Mouse (Mus musculus) natural killer cell, adult 2 months (primary cell): ENCODE measurements around the gene Cxcr1.
"Not testable (repeated sequence)": the region's sequence is repeated elsewhere in the genome, so short reads cannot be mapped to it uniquely, and the experiment has no call there.

ENCODE experiments used
- DNase-seq, 2 experiments: peaks; one replicate each; pipeline ENCODE4 v3.0.0; 2022; ENCODE audit warnings: low spot score in 2 of 2

The Cxcr1 gene

DNA sequence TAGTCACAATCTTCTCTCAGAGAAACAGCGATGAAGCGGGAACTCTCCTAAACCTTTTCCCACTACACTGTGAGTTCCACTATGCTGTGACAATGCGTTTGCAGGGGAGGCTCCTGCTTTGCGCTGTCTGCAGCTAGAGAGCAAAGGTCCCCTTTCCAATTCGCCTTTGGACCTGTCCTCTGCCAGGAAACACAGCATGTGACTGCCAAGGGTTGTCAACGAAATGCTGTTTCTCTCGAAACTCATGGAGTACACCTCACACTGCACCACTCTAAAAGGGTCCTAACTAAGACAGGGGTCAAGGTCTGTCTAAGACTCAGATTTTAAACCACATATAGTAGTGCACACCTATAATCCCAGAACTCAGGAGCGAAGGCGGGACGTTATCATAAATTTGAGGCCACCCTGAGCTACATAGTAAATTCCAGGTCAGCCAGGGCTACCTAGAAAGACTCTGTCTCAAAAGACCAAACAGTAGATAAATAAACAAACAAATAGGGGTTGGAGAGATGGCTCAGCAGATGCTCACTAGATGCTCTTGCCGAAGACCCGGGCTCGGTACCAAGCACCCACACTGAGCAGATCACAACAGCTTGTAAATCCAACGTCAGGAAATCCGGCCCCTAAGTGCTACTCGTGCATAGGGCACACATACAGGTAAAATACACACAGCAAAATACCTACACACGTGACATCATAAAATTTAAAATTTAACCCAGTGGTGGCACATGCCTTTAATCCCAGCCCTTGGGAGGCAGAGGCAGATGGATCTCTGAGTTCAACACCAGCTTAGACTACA, 2.4 kb upstream of the Cxcr1 start:
- DNase-seq = no peak

DNA sequence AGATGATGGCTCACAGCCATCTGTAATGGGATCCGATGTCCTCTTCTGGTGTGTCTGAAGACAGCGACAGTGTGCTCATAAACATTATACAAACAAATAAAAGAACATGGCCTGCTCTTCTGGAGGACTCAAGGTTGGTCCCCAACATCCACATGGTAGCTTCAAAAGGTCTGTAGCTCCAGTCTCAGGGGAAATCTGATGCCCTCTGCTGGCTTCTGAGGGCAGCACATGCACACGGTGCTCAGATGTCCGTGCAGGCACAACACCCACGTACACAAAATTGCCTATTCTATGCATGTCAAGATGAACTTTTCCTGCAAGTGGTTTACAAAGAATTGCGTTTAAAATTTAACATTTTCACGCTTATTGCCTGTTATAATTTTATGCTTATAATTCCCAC, 1.5 kb upstream of the Cxcr1 start:
- DNase-seq = peak in 1 of 2 experiments; percentile 13

DNA sequence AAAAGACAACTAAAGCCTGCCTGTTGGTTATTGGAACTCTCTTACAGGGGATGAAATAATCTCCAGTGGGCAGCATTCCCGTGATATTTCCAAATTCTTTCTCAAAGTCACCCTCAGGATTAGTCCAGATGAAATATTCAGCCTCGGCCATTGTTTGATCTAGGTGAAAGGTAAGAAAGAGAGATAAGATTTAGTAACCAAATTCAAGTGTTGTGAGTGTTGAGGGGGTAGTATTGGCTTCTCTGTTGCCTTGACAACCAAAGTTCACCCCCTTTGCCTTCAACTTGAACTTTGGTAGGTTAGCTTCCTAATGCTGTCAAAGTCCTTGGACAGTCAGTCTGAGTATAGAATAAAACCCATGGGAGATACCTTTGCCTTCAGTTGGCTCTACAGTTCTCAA, 1.7 kb downstream of the Cxcr1 start:
- no peak for DNase-seq

DNA sequence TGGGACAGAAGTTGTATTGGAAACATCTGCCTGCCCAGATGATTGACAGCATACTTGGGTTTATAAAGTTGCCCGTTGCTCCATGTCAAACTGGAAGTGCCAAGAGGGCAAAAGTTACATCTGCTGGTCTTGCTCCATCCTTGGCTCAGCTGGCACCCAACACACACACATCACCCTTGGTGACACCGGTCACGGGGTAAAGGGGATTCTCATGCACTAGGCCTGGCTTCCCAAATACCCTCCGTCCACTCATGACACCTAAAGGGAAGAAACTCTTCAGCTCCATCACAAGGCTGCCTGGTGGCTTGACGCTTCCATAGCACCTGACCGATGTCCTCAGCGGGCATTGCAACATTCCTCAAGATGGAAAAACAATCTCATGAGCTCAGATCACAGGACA, 4.0 kb downstream of the Cxcr1 start:
- DNase-seq = no peak

DNA sequence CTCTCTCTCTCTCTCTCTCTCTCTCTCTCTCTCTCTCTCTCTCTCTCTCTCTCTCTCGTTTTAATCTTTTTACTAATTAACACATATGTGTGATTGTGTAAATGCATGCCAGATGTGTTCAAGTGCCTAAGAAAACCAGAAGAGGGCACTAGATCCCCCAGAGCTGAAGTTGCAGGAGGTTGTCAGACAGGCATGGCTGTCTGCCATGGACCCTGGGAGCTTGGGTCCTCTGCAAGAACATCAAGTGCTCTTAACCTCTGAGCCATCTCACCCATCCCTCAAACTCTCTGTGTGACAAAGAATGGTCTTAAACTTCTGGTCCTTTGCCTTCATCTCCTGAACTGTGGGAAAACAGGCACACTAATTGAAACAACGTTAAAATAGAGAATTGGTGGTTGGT, 11.4 kb downstream of the Cxcr1 start:
- DNase-seq = no peak

DNA sequence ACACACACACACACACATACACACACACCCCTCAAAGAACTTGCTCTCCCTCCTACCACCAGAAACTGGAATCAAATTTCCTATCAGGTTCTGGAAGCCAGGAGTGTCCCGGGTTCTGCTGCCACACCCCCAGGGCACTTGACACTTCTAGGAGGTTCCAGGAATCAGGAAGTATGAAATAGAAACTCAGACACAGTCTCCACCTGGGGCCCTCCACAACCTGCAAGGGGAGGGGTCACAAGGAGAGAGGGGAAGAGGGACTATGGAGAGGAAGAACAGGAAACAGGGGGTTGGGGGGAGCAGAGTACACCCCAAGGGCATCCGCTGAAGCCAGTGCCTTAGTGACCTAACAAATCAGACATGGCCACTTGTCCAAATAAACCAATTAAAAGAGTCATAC, 13.0 kb downstream of the Cxcr1 start:
- no peak for DNase-seq

DNA sequence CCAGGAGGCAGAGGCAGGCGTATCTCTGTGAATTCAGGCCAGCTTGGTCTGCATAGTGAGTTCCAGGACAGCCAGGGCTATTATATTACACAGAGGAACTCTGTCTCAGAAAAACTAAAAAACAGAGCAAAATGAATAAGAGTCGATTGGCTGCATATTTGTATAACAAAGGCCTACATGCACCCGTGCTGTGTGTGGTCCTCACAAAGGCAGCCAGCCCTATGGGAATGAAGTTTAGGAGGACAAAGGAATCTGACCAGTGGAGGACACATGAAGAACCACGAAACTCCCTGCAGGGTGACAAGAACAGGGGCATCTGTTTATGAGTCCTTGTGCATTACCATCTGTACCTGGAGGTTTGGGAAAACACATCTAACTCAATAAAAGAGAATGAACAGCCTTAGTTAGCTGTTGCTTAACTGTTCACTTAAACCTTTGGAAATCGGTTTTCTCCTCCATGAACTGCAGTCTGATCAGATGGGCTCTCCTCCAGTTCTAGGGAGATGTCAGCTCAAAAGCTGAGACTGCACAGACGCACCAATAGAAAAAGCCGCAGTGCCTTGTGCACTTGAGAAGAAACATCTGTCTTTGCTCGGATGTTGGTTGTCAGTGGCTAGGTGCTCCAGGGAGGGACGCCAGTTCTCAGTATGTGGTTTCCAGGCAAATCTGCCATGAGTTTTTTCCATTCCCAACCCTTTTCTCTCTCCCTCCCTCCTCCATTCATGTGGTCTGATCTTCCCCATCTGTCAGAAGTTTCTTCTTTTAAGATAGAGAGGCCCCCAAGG, 14.6 kb downstream of the Cxcr1 start:
- no peak for DNase-seq

DNA sequence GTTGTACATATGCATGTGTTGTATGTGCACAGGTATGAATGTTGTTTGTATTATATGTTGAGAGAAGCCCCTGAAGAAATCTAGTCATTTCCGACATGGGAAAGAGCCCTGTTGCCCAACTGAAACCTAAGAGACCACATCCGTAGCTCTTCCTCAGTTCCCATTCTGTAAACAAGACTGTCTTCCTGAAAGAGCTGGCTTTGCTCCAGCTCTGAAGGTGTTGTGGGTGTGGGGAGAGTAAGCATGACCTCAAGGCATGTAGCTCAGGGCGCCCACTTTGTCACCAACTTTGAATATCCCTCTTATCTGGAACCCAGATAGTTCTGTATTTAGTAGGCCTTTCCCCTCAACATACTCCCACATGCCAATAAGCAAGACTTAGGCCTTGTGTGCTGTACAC, 15.8 kb downstream of the Cxcr1 start:
- no peak for DNase-seq

DNA sequence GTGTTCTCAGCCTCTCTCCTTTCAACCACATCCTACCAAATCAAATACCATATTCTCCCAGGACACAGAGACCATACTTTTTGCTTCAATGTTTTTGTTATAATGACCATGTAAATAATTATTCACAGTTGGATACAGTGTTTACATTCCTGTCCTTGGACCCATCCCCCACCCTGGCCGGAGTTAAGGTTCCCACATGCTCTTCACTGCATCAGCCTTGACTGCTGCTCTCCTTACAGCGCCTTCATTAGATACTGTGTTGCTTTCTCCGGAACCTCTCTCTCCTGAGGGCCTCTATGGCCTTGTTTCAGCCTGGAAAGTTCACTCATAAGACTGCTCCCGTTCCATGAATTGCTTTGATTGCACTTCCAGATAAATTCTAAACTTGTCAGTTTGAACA, 18.7 kb downstream of the Cxcr1 start:
- no peak for DNase-seq

DNA sequence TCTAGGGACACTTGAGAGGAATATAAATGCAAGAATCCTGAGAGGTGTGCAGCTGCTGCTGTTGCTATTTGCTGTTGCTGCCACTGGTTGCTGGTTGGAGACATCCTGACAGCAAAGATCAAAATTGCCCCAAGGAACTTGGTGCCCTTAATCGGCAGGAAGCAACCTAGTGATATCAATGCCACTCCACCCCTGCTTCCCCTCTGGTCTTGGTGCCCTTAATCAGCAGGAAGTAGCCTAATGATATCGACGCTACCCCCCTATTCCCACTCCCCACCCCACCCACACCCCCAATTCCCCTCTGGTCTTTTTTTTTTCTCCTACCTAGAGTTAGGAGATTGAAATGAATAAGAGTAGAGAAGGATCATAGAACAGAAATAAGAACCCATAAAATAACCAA, 21.7 kb downstream of the Cxcr1 start:
- no peak for DNase-seq

DNA sequence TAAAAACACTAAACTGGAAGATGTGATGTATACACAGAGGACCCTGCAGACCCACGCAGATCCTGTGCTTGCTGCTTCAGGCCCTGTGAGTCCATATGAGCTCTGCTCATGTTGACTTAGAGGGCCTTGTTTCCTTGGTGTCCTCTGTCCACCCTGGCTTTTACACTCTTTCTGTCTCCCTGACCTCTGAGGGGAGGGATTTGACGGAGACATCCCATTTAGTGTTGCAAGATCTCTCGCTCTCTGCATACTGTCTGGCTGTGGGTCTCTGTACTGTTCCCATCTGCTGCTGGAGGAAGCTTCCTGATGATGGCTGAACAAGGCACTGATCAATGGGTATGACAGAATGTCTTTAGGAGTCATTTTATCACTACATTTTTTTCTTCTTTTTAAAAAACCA, 24.7 kb downstream of the Cxcr1 start:
- no peak for DNase-seq

DNA sequence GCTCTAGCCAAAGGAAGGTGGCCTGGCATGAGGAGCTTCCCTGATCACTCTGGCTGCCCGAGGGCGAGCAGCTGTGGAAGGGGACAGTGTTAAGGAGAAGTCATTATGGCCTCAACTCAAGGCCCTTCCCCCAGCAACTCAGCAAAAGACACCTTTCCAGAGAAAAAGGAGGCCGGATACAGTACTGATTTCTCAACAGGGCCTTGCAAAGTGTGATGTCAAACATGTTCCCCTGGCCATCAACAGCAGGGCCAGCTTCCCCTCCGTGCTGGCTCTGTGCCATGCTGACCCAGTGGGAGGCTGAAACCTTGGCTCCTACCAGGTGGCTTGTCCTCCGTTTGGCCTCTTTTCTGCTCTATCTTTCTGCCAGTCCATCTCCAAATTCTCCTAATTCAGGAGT, 27.3 kb downstream of the Cxcr1 start:
- no peak for DNase-seq

DNA sequence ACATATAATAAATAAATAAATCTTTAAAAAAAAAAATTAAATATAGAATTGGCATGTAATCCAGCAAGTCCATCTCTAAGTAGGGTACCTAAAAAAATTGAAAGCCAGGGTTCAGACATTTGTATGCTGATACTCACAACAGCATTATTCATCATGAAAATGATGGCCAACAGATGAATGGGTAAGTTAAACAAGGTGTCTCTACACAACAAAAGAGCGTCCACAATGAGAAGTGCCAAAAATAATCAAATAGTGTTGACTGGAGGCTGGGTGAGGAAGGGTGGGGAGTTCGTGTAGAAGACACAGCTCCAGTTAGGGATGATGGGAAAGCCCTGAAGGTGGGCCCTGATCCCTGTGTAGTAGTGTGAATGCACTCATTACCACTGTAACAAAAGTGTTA, 34.4 kb downstream of the Cxcr1 start:
- no peak for DNase-seq

DNA sequence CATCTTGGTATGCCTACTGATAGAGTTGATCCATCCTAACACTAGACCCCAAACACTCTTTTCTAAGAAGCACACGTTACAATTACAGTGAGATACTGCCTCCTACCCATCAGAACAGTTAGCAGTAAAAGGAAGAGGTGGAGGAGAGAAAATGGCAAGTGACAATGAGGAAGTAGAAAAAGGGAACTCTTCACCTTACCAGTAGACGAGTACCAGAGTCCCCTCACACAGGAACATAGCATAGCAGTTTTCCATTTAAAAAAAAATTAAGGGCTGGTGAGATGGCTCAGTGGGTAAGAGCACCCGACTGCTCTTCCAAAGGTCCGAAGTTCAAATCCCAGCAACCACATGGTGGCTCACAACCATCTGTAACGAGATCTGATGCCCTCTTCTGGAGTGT, 34.8 kb downstream of the Cxcr1 start:
- not testable (repeated sequence) for DNase-seq

DNA sequence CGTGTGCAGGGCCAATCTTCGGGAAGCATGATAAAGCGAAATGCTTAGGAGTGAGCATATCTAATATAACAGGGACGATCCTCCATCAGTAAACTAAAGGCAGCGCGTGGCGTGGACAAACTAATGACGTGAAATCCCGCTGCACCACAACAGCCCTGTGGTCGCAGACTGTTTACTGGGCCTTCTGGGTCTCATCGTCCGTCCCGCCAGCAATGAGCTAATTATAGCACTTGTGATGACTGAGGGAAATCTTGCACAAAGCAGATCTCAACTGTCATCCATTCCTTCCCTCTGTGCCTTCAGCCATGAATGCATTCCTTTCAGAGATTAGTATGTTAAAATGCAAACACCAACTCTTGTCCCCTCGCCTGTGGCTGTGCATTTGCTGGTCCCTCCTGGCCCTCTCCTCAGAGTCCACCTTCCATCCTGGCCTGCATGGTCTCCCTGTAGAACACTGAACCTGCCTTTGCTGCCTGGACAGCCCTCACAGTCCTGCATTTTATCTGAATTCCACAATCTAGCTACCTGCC, 38.0 kb downstream of the Cxcr1 start:
- no peak for DNase-seq

DNA sequence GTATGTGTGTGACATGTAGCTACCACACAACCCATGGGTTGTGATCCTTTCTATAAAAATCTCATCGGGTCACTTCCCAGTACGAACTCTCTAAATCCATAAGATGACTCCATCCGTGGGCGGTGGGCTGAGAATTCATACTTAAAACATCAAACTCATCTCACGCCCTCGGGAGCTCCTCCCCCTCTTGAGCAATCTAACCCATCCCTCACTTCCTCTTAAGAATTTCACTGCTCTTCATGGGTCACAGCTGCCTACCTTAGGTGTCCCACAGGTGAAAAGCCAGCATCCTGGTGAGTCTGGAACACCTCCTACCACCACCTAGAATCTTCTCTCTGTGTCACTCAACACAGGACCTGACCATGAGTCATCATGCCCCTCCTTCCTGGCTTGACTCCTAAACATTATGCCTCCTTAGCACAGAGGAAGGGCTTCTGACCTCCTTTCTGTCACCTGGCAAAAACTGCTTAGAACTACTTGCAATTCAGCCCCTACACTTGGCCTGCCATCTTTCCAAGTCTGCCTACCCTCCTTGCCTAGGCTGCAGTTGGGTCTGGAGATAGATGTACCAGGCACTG, 38.9 kb downstream of the Cxcr1 start:
- DNase-seq = no peak

DNA sequence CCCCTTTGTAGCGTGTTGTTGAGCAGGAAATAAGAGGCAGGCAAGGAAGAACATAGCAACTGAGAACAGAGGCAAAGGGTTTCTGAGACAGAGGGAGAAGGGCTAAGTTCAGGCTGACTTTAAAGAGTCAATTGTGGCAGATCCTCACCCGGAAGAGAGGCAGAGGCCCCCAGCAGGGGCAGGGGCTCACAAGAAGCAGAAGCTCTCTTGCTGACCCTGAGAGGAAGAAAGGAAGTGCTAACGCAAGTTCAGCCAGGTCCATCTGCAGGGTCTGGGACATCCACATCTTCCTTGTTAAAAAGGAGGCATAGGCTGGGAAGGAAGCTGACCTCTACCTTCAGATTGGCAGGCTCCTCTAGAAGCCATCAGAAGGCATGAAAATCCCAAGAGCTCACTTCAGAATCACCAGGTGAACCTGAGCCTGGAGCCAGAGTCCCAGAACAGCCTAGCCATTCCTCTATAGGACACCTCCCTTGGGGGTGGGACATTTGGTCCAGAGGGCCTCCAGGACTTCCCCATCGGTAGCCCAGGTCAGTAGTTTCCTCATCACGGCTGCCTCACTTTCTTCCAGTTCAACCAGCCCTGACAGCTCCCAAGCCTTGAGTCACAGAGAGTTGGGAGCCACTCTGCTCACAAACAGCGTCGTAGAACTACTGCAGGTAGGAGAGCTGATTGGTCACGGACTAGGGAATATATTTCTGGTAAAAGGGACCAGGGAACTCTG, 40.8 kb downstream of the Cxcr1 start, which contains the start of gene Cxcr2:
Gene Cxcr2 (plus strand): TSS at position 529 of the 724 bp plus-strand sequence.
- DNase-seq = no peak

DNA sequence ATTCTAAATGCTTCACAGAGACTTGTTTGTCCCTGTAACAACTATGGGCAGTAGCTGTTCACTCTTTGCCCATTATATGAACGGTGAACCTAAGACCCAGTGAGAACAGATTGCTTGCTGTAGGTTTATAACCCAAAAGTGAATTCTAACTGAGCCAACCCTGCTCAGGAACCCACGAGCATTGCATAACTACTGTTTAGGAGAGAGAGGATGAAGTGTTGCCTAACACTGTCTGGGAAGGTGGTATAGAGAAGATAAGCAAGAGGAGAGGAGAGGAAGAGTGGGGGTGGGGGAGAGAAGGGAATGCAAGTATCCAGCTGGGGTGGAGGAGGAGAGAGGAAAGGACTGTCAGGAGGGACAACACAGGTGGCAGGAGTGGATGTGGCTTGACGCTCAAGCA, 43.3 kb downstream of the Cxcr1 start:
- no peak for DNase-seq

DNA sequence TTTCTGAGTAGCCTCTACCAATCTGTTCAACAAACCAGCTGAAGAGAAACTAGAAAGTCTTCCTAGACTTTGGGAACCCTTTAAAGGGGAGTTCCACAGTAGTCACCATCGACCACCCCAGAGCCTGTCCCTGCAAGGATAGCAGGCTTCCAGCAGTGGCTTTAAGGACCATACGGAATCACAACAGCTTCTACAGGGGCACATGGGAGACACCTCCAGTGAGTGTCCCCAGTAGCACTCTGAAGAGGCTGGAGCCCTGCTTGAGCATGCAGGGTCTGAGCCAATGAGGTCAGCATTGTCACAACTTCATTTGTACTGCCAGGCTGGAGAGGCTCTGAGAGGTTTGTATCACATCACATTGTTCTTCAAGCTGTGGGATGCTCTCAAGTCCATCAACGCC, 44.3 kb downstream of the Cxcr1 start:
- DNase-seq = no peak

DNA sequence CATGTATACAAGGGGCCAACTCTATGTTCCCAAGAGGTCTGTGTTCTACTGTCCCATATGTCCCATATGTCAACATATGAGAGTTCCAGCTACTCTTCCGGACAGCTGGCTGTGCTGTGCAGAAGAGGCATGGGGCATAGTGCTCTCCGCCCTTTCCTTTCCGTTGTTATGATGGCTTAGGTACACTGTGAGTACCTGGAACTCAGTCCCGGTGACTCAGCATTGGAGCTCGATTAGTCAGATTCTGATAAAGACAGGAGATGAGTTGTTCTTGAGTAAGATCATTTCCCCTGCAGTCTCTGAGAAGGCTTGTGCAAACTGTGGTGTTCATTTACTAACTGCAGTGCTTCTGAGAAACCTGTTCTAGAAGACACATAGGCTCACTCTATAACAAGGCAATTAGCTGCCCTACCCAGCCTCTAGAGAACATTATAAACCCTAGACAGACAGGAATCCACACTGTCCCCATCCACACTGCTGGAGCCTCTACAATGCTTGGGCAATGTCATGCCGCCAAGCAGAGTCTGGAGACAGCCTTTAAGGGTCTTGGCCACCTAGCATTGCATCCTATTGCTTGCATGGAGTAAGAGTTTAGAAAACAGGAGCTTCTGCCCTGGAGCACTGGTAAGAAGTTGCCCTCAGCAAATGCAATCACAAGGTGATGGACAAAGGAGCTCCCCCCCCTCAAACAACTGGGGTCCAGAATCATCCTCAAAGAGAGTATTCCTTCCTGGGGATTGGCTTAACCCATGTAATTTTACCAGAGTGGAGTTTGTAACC, 45.1 kb downstream of the Cxcr1 start:
- no peak for DNase-seq
